Mouse (Mus musculus) liver, embryonic 14.5 days (tissue): Measurements from ENCODE around the gene Tgfbr3. TPM values are rescaled to one million over a fixed set of nuclear protein-coding genes. Genes with fewer than 3 reads are reported as not detected.

Source experiments
- ATAC-seq: fragments of 200-750 bp; cut with Nextera tagmentation; 2 replicates; pipeline ENCODE4 v1.8.0; 2017; ENCODE audit warnings: moderate number of reproducible peaks, mild to moderate bottlenecking, moderate library complexity; ENCODE audit not compliant: insufficient read depth
- DNase-seq, 3 experiments: peaks; one replicate each; pipeline ENCODE4 v3.0.0-alpha.2; 2012 to 2013; ENCODE audit warnings: low read depth in 3 of 3, low spot score in 3 of 3
- H3K27ac ChIP-seq: fragments of 300-500 bp; sonication (generic); 2 replicates; pipeline ENCODE4 v1.5.1; 2014; ENCODE audit warnings: moderate library complexity, mild to moderate bottlenecking, control low read depth, inconsistent platforms
- H3K27me3 ChIP-seq: fragments of 300-500 bp; sonication (generic); 2 replicates; pipeline ENCODE4 v1.6.1; 2014; ENCODE audit warnings: mild to moderate bottlenecking, low read length, moderate library complexity; ENCODE audit not compliant: control insufficient read depth, insufficient read depth
- H3K36me3 ChIP-seq: fragments of 300-500 bp; sonication (generic); replicated peaks from 2 replicates; pipeline ENCODE4 v1.6.1; 2014; ENCODE audit warnings: low read depth; ENCODE audit not compliant: control insufficient read depth, insufficient read depth
- H3K4me1 ChIP-seq, 2 experiments: fragments of 200-500 bp in 1 of 2; fragments of 300-500 bp in 1 of 2; sonication (generic) in 1 of 2; replicated peaks; 2 replicates each; pipeline ENCODE4 v1.6.1; 2012 to 2014; ENCODE audit warnings: antibody characterized with exemption in 1 of 2, inconsistent platforms in 1 of 2, low read length in 1 of 2; ENCODE audit not compliant: control insufficient read depth in 2 of 2, insufficient read depth in 2 of 2
- H3K4me2 ChIP-seq: fragments of 300-500 bp; sonication (generic); 2 replicates; pipeline ENCODE4 v1.6.1; 2014; ENCODE audit warnings: low read depth, mild to moderate bottlenecking, control low read depth, moderate library complexity
- H3K4me3 ChIP-seq, 2 experiments: fragments of 200-500 bp in 1 of 2; fragments of 300-500 bp in 1 of 2; sonication (generic) in 1 of 2; 2 replicates each; pipeline ENCODE4 v1.5.1; 2012 to 2014; ENCODE audit warnings: low read depth in 2 of 2, low read length in 2 of 2, mild to moderate bottlenecking in 2 of 2, control low read depth in 1 of 2, inconsistent platforms in 1 of 2, moderate library complexity in 1 of 2; ENCODE audit not compliant: insufficient read depth in 1 of 2
- H3K9ac ChIP-seq: fragments of 300-500 bp; sonication (generic); replicated peaks from 2 replicates; pipeline ENCODE4 v1.6.1; 2014; ENCODE audit warnings: mild to moderate bottlenecking, control low read depth, moderate library complexity
- H3K9me3 ChIP-seq: fragments of 300-500 bp; sonication (generic); 2 replicates; pipeline ENCODE4 v1.6.1; 2016; ENCODE audit warnings: low read length, mixed read lengths; ENCODE audit not compliant: control insufficient read depth
- CTCF ChIP-seq: IDR thresholded peaks from 2 replicates; pipeline ENCODE4 v1.5.1; 2016; ENCODE audit warnings: antibody characterized with exemption, low read depth, control low read depth
- EP300 ChIP-seq: IDR thresholded peaks from 2 replicates; pipeline ENCODE4 v1.6.1; 2016; ENCODE audit warnings: antibody characterized with exemption, low read depth
- WGBS: fragments of 180-500 bp; shearing (Covaris S2); extraction: QIAGEN DNeasy Blood & Tissue Kit; methylation state at CpG from one replicate; pipeline ENCODE4 v1.1.7; 2014; ENCODE audit not compliant: insufficient replicate concordance; 5-methylcytosine and 5-hydroxymethylcytosine counted together
- polyA plus RNA-seq, 2 experiments: library from polyadenylated mRNA; depleted of rRNA in 1 of 2; stranded (reverse) in 1 of 2; unstranded in 1 of 2; fragments of >200 nt; fragmentation: Nextera tagmentation in 1 of 2; extraction: Ambion mirVana in 1 of 2; gene quantifications; 2 replicates each; pipeline versions ENCODE4 v1.2.1 to v1.2.3; 2012 to 2014

Gene Tgfbr3
- polyA plus RNA-seq, 2 experiments, result 4.3 to 7.5 TPM

DNA sequence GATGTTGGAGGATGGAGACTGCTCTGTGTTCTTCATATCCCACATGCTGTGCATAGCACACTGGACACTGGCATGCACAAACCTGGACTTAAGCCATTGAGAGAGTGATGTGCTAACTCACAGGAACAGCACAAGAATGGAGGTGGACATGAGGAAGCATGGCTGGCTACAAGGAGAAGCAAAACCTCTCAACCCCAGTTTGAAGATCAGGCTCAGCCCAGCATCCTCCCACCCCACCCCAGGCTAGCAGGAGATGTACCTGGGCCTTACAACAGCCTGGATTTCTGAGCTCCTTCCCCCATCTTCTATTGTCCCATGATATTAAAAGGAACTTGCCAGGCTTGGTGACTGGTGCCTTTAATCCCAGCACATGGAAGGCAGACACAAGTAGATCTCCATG, 126.1 kb downstream of the Tgfbr3 start:
- peaks cover 0 to 11% of the 10 kb centered on the region in 2 experiments; a peak in 3 of 4 replicates for H3K4me1 ChIP-seq

DNA sequence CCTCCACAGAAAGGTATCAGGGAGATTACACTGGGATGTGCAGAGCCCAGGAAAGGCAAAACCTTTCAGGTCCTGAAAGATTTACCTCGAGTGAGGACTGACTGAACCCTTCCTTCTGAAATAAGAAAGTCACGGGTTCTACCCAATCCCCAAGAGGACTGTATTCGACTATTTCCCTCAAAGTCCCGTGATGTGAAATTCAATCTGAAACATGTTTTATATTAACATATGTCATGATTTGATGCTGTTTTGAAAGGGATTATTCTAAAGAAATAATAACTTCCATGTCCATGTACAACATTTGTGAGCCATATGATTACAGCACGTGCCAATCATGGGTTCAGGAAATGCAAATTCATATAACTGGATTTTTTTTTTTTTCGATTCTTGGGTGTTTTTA, 126.6 kb downstream of the Tgfbr3 start:
- Histone ChIP-seq H3K9me3 (no peaks in the 10 kb centered on the region), H3K4me2 (no peak overlapping the region), H3K36me3 (no peaks in the 10 kb centered on the region), H3K4me1 (peaks cover 0 to 10% of the 10 kb centered on the region in 2 experiments; a peak in 3 of 4 replicates), H3K4me3 (no peak overlapping the region), H3K27me3 (no peaks in the 10 kb centered on the region), H3K27ac (no peak overlapping the region), H3K9ac (no peak overlapping the region)
- DNase-seq (no peak), ATAC-seq (no peak)
- no peak for TF ChIP-seq CTCF
- no peak for TF ChIP-seq EP300
- 63% methylated on average over 6 of the region's 6 CpGs for whole genome bisulfite sequencing

More for the DNA sequence above, 126.1 kb downstream of the Tgfbr3 start:
- Histone ChIP-seq H3K27me3 (no peaks in the 10 kb centered on the region), H3K36me3 (no peaks in the 10 kb centered on the region), H3K4me3 (no peak overlapping the region), H3K4me2 (no peak overlapping the region), H3K27ac (no peak overlapping the region), H3K9me3 (no peaks in the 10 kb centered on the region), H3K9ac (no peak overlapping the region)
- ATAC-seq, result no peak
- no peak for TF ChIP-seq CTCF
- TF ChIP-seq EP300, result no peak
- no peak for DNase-seq

DNA sequence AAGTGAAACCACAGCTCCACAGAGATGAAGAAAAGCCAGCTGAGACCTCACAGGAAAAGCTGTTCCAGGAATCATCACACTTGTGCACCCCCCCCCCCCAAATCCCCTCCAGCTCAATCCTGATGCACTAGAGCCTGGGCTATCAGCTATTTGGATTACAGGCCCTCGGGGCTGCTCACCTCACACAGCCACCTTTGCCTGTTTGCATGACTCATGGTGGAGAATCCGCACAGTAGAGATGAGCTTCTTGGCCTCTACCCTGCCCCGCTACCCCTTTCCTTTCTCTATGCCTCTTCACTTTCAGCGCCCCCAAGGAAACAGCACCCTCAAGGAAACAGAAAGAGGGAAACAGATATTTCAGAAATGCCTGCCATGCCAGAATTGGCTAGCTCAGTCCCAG, 127.1 kb downstream of the Tgfbr3 start:
- WGBS, result 83% methylated on average over 4 of the region's 4 CpGs
- no peak overlapping the region for H3K4me2 ChIP-seq
- no peak overlapping the region for H3K9ac ChIP-seq
- H3K27ac ChIP-seq, result no peak overlapping the region
- no peak overlapping the region for H3K4me3 ChIP-seq
- no peaks in the 10 kb centered on the region for H3K36me3 ChIP-seq
- H3K9me3 ChIP-seq, result no peaks in the 10 kb centered on the region
- H3K27me3 ChIP-seq, result no peaks in the 10 kb centered on the region
- TF ChIP-seq EP300 (no peak), CTCF (no peak)
- no peak for ATAC-seq
- peaks cover 0 to 5% of the 10 kb centered on the region in 2 experiments; a peak in 3 of 4 replicates for H3K4me1 ChIP-seq
- DNase-seq, result no peak

DNA sequence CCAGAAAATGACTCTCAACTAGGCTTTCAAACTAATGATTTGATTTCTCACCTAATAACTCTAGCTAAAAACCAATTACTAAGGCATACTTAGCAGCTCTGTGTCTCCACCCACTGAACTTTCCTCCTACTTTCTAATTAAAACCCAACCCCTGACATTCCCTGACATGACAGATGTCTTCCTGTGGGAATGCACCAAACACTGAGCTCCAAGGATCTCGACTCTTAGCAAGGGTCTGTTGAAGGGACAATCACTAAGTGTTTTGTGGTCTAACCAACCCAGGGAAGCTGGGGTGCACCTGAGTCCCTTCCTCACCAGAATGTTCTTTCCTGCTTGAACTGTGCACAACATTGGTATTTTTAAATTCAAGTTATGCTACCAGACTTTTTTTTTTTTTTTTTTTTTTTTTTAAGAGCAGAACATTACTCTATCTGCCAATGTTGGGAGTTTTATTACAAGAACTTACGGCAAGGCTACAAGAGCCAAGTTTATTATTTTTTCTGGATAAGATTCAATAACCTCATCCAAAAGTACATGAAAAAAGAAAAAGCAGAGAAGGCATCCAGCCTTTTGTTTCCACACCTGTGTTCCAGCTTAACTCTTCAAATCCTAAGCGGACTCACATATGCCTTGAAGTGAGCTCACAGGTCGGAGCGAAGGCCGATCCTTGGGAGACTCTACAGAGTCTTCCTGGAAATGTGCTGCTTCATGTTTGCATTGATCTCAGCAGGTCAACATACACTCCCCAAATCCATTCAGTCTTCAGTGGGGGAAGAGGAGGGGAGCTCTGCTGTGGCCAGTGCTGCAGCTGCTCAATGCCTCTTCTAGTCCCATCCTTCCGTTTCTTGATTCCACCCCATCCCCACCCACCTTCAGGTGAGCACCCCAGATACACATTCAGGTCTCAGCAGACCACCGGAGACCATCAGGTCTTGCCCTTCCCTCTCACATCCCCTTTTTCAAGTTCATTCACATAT, 129.2 kb downstream of the Tgfbr3 start:
- ATAC-seq, result no peak
- Histone ChIP-seq H3K27ac (no peak overlapping the region), H3K36me3 (no peaks in the 10 kb centered on the region), H3K9me3 (no peaks in the 10 kb centered on the region), H3K4me3 (no peak overlapping the region), H3K9ac (no peak overlapping the region), H3K27me3 (no peaks in the 10 kb centered on the region), H3K4me2 (no peak overlapping the region), H3K4me1 (peaks cover 0 to 2% of the 10 kb centered on the region in 2 experiments; a peak in 2 of 4 replicates)
- no peak for DNase-seq
- 74% methylated on average over 8 of the region's 8 CpGs for WGBS
- TF ChIP-seq EP300 (no peak), CTCF (no peak)

DNA sequence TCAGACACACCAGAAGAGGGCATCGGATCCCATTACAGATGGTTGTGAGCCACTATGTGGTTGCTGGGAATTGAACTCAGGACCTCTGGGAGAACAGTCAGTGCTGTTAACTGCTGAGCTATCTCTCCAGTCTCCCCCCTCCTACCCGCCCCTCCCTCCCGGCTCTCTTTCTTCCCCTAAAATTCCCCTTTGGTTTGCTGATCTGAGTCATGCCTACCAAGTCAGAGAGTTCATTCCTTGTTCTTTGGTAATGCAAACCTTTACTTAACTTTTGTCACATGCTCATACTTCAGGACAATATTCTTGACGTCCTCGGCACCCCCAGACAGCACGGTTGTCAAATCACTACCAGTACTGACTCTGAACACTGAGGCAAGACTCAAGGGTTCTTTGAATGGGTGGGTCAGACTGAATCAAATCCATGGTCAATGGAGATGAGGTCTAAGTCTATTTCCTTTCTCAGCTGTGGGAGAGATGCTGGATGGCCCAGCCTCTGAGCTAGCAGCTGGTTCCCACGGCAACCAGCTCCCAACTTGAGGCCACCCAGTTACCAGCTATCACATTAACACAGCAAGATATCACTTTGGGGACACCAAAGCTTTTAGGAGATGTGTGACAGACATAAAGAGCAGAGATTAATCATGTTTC, 130.8 kb downstream of the Tgfbr3 start:
- H3K4me3 ChIP-seq, result no peak overlapping the region
- DNase-seq (no peak), ATAC-seq (no peak)

More for the DNA sequence above, 130.8 kb downstream of the Tgfbr3 start:
- peaks cover 0 to 2% of the 10 kb centered on the region in 2 experiments; a peak in 2 of 4 replicates for H3K4me1 ChIP-seq
- TF ChIP-seq EP300 (no peak), CTCF (no peak)
- H3K9ac ChIP-seq, result no peak overlapping the region
- 78% methylated on average over 7 of the region's 7 CpGs for WGBS
- no peaks in the 10 kb centered on the region for H3K36me3 ChIP-seq
- H3K27ac ChIP-seq, result no peak overlapping the region
- H3K9me3 ChIP-seq, result no peaks in the 10 kb centered on the region
- no peaks in the 10 kb centered on the region for H3K27me3 ChIP-seq
- no peak overlapping the region for H3K4me2 ChIP-seq
